Mouse (Mus musculus): ENCODE data around the gene Bod1l. TPM values are rescaled to one million over a fixed set of nuclear protein-coding genes. Genes with fewer than 3 reads are reported as not detected.
A peak's percentile ranks its signal among the peaks of the same experiment; 100 is the strongest.

Gene Bod1l
- polyA plus RNA-seq, 1 experiment from 2014 or later = 28.4 TPM

DNA sequence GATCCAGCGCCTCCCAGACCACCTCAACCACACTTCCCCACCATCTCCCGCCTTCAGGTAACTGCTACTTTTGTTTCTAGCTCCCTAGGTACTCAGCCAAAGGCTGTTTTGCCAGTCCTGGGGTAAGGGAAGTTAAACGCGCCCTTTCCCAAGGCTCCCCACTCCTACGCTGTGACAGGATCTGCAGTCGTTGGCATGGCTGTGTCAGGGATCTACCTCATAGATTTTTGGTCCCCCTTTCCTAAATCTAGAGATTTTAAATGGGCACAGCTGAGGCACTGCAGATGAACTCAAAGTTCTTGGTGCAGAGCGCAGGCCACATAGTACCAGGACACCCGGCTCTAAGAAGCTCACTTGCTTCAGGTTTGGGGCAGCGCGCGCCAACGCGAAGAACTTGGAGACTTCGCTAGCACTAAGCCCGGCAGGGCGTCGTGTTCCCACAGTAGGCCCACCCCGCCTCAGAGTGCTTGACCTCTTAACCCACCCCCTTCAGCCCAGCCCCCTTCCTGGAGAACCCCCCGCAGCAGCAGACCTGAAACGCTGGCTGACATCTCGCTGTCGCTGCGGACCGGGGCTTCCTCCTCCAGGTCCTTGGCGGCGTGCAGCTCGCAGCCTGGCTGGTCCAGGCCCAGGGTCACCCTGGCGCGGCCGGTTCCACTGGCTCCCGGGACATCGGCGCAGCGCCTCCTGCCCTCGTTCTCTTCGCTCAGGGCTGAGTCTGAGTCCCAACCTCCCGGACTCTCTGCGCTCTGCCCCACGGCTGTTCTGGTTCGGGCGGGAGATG lies 81.0 kb downstream of the Bod1l start:
- under 1% methylated on average over 39 of the region's 41 CpGs for WGBS
- H3K9me3 ChIP-seq (ENCODE audit: control insufficient read depth, low read length) = no peaks in the 10 kb centered on the region
- no peak overlapping the region for H3K9ac ChIP-seq (replicated peaks; ENCODE audit: low read depth, low read length)
- peak overlapping the region; percentile 52 for H3K4me2 ChIP-seq (ENCODE audit: low read length)
- H3K4me1 ChIP-seq (replicated peaks; ENCODE audit: control insufficient read depth, insufficient read depth, low read length) = peaks cover 30% of the 10 kb centered on the region
- 0 out of 2 replicates have a peak, but pooled peaks have one; percentile 19 for ATAC-seq
- no peak overlapping the region for H3K27ac ChIP-seq (ENCODE audit: low read length)
- peaks cover 90% of the 10 kb centered on the region for H3K27me3 ChIP-seq (replicated peaks; ENCODE audit: control insufficient read depth, insufficient read depth, low read length)
- H3K36me3 ChIP-seq (ENCODE audit: control insufficient read depth, insufficient read depth) = no peaks in the 10 kb centered on the region
- peak overlapping the region; percentile 31 for H3K4me3 ChIP-seq (replicated peaks; ENCODE audit: low read length)

DNA sequence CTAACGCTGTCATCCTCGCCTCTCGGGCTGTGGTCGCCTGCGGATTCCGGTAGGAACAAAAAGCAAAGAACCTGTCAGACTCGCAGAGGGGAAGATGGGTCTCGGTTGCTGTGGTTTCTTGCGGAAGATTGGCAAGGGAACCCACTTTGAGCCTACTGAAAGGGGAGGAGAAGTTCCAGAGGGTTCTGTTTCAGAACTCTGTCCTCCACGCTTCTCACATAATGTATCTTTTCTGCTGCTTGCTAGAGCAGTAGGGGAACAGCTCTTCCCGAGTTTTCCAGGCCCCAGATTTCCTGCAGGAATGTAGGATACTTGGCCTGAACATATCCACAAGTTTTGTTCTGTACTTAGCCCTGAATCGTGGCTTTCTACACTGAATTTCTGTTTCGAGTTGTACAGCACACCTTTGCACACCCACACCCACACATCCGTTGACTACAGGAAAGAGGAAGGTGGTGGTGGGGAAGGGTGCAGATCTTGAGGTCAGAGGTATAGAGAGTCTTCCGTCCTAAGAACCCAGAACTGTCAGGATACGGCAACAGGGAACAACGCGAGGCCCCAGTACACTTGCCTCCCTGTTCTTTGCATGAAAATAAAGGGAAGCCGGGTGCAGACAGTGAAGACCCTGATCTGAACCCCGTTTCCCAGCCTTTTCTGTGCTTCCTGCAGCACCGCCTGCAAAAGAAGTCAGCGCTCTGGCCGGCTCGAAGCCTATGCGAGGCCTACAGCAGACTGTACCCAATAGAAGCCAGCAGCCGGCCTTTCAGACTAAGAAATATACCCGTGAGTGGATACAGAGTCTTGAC lies 81.8 kb downstream of the Bod1l start:
- 3% methylated on average over 27 of the region's 27 CpGs for WGBS
- Histone ChIP-seq H3K4me1 (replicated peaks; ENCODE audit: control insufficient read depth, insufficient read depth, low read length) (peaks cover 24% of the 10 kb centered on the region), H3K27ac (ENCODE audit: low read length) (no peak overlapping the region), H3K27me3 (replicated peaks; ENCODE audit: control insufficient read depth, insufficient read depth, low read length) (peaks cover 90% of the 10 kb centered on the region), H3K4me2 (ENCODE audit: low read length) (no peak overlapping the region), H3K4me3 (replicated peaks; ENCODE audit: low read length) (no peak overlapping the region), H3K9me3 (ENCODE audit: control insufficient read depth, low read length) (no peaks in the 10 kb centered on the region), H3K36me3 (ENCODE audit: control insufficient read depth, insufficient read depth) (no peaks in the 10 kb centered on the region), H3K9ac (replicated peaks; ENCODE audit: low read depth, low read length) (no peak overlapping the region)
- no peak for ATAC-seq

DNA sequence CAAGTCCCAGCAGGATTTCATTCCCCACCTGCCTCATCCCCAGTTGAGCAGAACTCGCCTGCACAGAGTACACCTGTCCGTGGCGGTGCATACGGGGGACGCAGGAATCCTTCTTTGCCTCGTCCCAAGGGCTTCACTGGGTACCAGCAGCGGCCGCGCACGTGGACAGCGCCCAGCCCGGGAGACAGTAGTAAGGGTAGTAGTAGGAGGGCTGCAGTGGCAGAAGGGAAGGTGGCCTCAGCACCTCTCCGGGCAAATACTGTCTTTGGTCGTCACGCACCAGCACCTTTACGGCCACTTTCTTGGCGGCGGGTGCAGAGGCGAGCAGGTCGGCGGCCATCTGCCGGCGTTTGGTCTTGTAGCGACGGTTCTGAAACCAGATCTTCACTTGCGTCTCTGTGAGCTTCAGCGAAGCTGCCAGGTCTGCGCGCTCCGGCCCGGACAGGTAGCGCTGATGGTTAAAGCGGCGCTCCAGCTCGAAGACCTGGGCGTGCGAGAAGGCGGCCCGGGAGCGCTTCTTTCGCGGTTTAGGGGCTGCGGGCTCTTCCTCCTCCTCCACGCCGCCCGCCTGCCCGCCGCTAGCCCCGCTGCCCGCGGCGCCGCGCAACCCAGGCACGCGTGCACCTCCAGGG lies 82.5 kb downstream of the Bod1l start:
- no peak overlapping the region for H3K9ac ChIP-seq (replicated peaks; ENCODE audit: low read depth, low read length)
- H3K27me3 ChIP-seq (replicated peaks; ENCODE audit: control insufficient read depth, insufficient read depth, low read length) = peaks cover 91% of the 10 kb centered on the region
- no peak overlapping the region; the same call in 1 of the 2 replicates for H3K4me2 ChIP-seq (ENCODE audit: low read length)
- no peak overlapping the region for H3K4me3 ChIP-seq (replicated peaks; ENCODE audit: low read length)
- no peaks in the 10 kb centered on the region; the same call in 1 of the 2 replicates for H3K9me3 ChIP-seq (ENCODE audit: control insufficient read depth, low read length)
- H3K27ac ChIP-seq (ENCODE audit: low read length) = no peak overlapping the region
- no peak for ATAC-seq
- H3K36me3 ChIP-seq (ENCODE audit: control insufficient read depth, insufficient read depth) = no peaks in the 10 kb centered on the region
- WGBS = under 1% methylated on average over 54 of the region's 56 CpGs
- peaks cover 20% of the 10 kb centered on the region for H3K4me1 ChIP-seq (replicated peaks; ENCODE audit: control insufficient read depth, insufficient read depth, low read length)

DNA sequence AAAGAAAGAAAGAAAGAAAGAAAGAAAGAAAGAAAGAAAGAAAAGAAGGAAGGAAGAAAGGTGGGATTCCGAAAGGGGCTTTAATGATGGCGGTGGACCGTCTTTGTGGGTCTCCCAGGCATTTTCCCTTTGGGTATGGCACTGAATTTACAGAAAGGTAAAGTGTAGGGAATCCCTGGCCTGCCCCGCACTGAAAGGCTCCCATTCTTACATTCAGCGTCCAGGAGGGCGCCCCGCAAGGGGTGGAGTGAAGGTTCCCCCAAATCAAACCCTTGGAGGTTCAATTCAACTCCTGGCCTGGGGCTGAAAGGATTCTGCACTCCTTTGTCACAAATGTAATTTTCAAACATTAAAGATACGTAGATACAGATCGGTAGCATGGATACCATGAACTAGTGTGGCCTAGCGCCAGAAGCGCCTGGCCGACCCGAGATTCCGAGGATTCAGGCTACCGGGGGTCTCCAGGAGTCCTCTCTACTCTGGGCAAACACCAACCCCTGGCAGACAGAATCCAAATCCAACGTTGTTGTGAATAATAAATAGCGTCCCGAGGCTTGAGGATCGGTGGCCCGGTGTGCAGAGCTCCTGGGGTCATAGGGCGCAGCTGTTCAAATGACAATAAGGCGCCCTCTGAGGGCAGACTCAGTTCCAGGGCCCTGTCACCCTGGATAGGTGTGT lies 83.1 kb downstream of the Bod1l start:
- Histone ChIP-seq H3K4me3 (replicated peaks; ENCODE audit: low read length) (no peak overlapping the region), H3K9me3 (ENCODE audit: control insufficient read depth, low read length) (no peaks in the 10 kb centered on the region; the same call in 1 of the 2 replicates), H3K4me1 (replicated peaks; ENCODE audit: control insufficient read depth, insufficient read depth, low read length) (peaks cover 20% of the 10 kb centered on the region), H3K27ac (ENCODE audit: low read length) (no peak overlapping the region), H3K4me2 (ENCODE audit: low read length) (no peak overlapping the region), H3K9ac (replicated peaks; ENCODE audit: low read depth, low read length) (no peak overlapping the region), H3K27me3 (replicated peaks; ENCODE audit: control insufficient read depth, insufficient read depth, low read length) (peaks cover 91% of the 10 kb centered on the region), H3K36me3 (ENCODE audit: control insufficient read depth, insufficient read depth) (no peaks in the 10 kb centered on the region)
- WGBS = 2% methylated on average over 22 of the region's 22 CpGs
- no peak for ATAC-seq

DNA sequence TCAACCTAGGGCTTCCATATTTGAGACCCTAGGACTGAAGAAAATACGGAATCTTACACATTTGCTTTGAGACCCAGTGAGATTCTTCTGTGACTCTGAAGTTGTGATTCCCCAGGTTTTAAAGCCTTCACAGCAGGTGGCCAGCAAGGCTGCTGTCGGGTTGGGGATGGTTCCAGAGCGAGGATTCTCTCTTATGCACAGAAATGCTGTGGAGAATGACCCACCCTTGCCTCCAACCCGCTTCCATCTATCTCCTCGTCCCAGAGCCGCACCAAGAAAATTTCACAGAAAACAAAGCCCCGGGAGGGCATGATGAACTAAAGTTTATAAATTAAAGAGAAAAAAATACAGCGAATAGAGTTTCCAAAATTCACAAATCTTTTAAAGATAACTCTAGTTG lies 84.0 kb downstream of the Bod1l start:
- Histone ChIP-seq H3K4me1 (replicated peaks; ENCODE audit: control insufficient read depth, insufficient read depth, low read length) (peaks cover 22% of the 10 kb centered on the region), H3K27ac (ENCODE audit: low read length) (no peak overlapping the region), H3K4me2 (ENCODE audit: low read length) (no peak overlapping the region), H3K36me3 (ENCODE audit: control insufficient read depth, insufficient read depth) (no peaks in the 10 kb centered on the region), H3K9me3 (ENCODE audit: control insufficient read depth, low read length) (no peaks in the 10 kb centered on the region; the same call in 1 of the 2 replicates), H3K4me3 (replicated peaks; ENCODE audit: low read length) (no peak overlapping the region), H3K27me3 (replicated peaks; ENCODE audit: control insufficient read depth, insufficient read depth, low read length) (peaks cover 92% of the 10 kb centered on the region), H3K9ac (replicated peaks; ENCODE audit: low read depth, low read length) (no peak overlapping the region)
- ATAC-seq = no peak
- 1% methylated on average over 8 of the region's 8 CpGs for WGBS

DNA sequence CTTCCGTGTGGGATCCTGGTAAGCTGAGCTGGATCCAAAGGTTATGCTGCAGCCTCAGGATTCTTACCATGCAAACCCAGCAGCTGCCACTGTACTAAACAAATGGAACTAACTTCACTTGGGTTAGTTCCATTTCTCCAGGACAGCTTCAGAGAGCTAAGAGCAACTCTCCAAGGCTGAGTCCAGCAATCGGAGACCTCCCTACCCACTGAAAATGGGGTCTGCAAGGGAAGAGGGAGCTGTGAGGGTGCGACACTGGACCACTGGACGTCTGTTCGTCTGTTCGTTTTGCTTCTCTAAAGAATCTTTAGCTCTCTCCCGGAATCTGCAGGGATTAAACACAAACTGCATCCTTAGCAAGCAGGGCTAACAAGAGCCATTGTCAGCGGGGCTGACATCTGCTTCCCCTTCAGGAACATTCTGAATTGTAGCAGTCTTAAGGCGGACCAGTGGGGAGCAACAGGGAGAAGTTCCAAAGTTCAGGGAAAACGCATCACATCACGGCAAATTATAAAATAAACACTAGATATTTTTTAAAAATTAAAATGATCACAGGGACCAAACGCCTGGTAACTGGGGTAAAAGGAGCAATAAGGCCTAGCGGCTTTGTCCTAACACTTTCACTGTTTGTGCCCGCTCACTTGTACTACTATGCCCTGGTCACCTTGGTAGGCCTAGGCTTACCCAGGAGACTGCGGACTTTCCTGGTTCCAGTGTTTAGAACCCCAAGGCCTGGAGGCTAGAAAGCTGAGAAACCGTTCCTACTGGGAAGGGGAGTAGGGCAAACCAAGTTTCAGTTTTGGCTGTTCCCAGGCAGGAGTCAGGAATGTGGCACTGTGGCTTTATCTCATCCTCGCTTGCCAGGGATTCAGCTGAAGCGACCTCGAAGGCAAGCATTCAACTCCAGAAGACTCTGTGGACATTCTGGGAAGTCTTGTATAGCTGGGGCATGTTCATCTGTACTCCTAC lies 85.2 kb downstream of the Bod1l start:
- Histone ChIP-seq H3K27me3 (replicated peaks; ENCODE audit: control insufficient read depth, insufficient read depth, low read length) (peaks cover 92% of the 10 kb centered on the region), H3K4me3 (replicated peaks; ENCODE audit: low read length) (no peak overlapping the region), H3K4me2 (ENCODE audit: low read length) (no peak overlapping the region), H3K36me3 (ENCODE audit: control insufficient read depth, insufficient read depth) (no peaks in the 10 kb centered on the region), H3K9ac (replicated peaks; ENCODE audit: low read depth, low read length) (no peak overlapping the region), H3K9me3 (ENCODE audit: control insufficient read depth, low read length) (no peaks in the 10 kb centered on the region; the same call in 1 of the 2 replicates), H3K4me1 (replicated peaks; ENCODE audit: control insufficient read depth, insufficient read depth, low read length) (peaks cover 18% of the 10 kb centered on the region), H3K27ac (ENCODE audit: low read length) (no peak overlapping the region)
- ATAC-seq = no peak
- 6% methylated on average over 19 of the region's 19 CpGs for WGBS

DNA sequence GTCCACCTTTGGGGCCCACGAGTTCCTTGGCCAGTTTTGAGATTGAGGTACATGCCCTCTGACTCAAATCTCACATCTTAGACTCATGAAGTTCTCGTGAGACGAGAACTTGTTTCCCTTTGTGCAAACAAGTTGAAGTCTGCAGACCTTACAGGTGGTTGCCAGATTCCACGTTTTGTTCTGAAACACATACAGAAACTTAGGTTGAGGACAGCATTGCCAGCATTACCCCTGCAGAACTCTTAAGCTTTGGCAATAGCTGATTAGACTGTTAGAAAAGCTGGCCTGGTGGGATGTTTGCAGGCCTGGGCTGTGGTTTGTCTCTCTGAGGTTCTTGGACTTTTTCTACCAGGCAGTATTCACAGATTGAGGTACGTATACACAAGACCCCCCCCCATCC lies 86.8 kb downstream of the Bod1l start:
- WGBS = 3% methylated on average over 5 of the region's 5 CpGs
- no peak for ATAC-seq
- Histone ChIP-seq H3K4me2 (ENCODE audit: low read length) (no peak overlapping the region), H3K4me1 (replicated peaks; ENCODE audit: control insufficient read depth, insufficient read depth, low read length) (peaks cover 10% of the 10 kb centered on the region; the same call in 1 of the 2 replicates), H3K4me3 (replicated peaks; ENCODE audit: low read length) (no peak overlapping the region), H3K9ac (replicated peaks; ENCODE audit: low read depth, low read length) (no peak overlapping the region), H3K27ac (ENCODE audit: low read length) (no peak overlapping the region), H3K27me3 (replicated peaks; ENCODE audit: control insufficient read depth, insufficient read depth, low read length) (peaks cover 89% of the 10 kb centered on the region), H3K9me3 (ENCODE audit: control insufficient read depth, low read length) (no peaks in the 10 kb centered on the region; the same call in 1 of the 2 replicates), H3K36me3 (ENCODE audit: control insufficient read depth, insufficient read depth) (no peaks in the 10 kb centered on the region)

DNA sequence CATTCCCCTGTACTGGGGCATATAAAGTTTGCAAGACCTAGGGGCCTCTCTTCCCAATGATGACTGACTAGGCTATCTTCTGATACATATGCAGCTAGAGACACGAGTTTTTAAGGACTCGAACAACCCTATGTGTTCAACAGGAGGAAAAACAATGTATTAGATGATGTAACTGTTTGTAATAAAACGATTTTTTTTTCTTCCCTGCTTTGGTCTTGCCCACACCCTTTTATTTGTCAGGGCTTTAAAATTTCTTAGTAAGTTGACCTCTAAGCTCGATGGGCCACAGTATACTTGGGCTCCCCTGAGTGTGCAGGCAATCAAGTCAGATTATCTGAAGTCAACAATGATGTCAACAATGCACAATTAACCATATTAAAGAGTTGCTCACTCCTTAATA lies 87.7 kb downstream of the Bod1l start:
- Histone ChIP-seq H3K27ac (ENCODE audit: low read length) (no peak overlapping the region), H3K4me2 (ENCODE audit: low read length) (no peak overlapping the region), H3K27me3 (replicated peaks; ENCODE audit: control insufficient read depth, insufficient read depth, low read length) (peaks cover 88% of the 10 kb centered on the region), H3K4me1 (replicated peaks; ENCODE audit: control insufficient read depth, insufficient read depth, low read length) (peaks cover 6% of the 10 kb centered on the region; the same call in 1 of the 2 replicates), H3K9me3 (ENCODE audit: control insufficient read depth, low read length) (no peaks in the 10 kb centered on the region; the same call in 1 of the 2 replicates), H3K9ac (replicated peaks; ENCODE audit: low read depth, low read length) (no peak overlapping the region), H3K4me3 (replicated peaks; ENCODE audit: low read length) (no peak overlapping the region), H3K36me3 (ENCODE audit: control insufficient read depth, insufficient read depth) (no peaks in the 10 kb centered on the region)
- no peak for ATAC-seq
- WGBS = 2% methylated on average over 4 of the region's 4 CpGs

Measured in forebrain, embryonic 16.5 days (tissue).